Mouse (Mus musculus) bone marrow, adult 2 months (tissue): ENCODE results near the gene Polr2h.

Experiments used
- CTCF ChIP-seq: fragments of 200-500 bp; IDR thresholded peaks from 2 replicates; pipeline ENCODE4 v1.5.1; 2011; ENCODE audit warnings: low read length, control low read depth; ENCODE audit not compliant: control insufficient read depth, insufficient read depth
- POLR2A ChIP-seq: fragments of 200-500 bp; IDR thresholded peaks from 2 replicates; pipeline ENCODE4 v1.6.1; 2011; ENCODE audit warnings: low read depth, mild to moderate bottlenecking, control low read depth, low read length, borderline replicate concordance; ENCODE audit not compliant: control insufficient read depth

- TF ChIP-seq CTCF: no peak
- TF ChIP-seq POLR2A: peak; percentile 52; the same call in 1 of the 2 replicates
Measured at GRCm38 (mm10) chr16:20715976-20716840, 1.3 kb upstream of the Polr2h start.
